Mouse (Mus musculus) kidney, embryonic 15.5 days (tissue): Measurements from ENCODE around the gene 1700066M21Rik. TPM values are rescaled to one million over a fixed set of nuclear protein-coding genes. Genes with fewer than 3 reads are reported as not detected.
A peak's percentile ranks its signal among the peaks of the same experiment; 100 is the strongest.

Experiments
- ATAC-seq: fragments of 200-750 bp; cut with Nextera tagmentation; replicated peaks from 2 replicates; pipeline ENCODE4 v1.8.0; 2017; ENCODE audit warnings: moderate TSS enrichment; ENCODE audit not compliant: low FRiP score
- H3K27ac ChIP-seq: fragments of 300-500 bp; sonication (generic); 2 replicates; pipeline ENCODE4 v1.5.1; 2015; ENCODE audit warnings: mild to moderate bottlenecking, inconsistent platforms
- H3K27me3 ChIP-seq: fragments of 300-500 bp; sonication (generic); 2 replicates; pipeline ENCODE4 v1.6.1; 2015; ENCODE audit warnings: inconsistent platforms
- H3K36me3 ChIP-seq: fragments of 300-500 bp; sonication (generic); 2 replicates; pipeline ENCODE4 v1.6.1; 2015; ENCODE audit warnings: inconsistent platforms
- H3K4me1 ChIP-seq: fragments of 300-500 bp; sonication (generic); 2 replicates; pipeline ENCODE4 v1.6.1; 2015; ENCODE audit warnings: inconsistent platforms
- H3K4me2 ChIP-seq: fragments of 300-500 bp; sonication (generic); 2 replicates; pipeline ENCODE4 v1.6.1; 2015; ENCODE audit warnings: moderate library complexity, mild to moderate bottlenecking, inconsistent platforms
- H3K4me3 ChIP-seq: fragments of 300-500 bp; sonication (generic); replicated peaks from 2 replicates; pipeline ENCODE4 v1.5.1; 2015; ENCODE audit warnings: mild to moderate bottlenecking, inconsistent platforms
- H3K9ac ChIP-seq: fragments of 300-500 bp; sonication (generic); 2 replicates; pipeline ENCODE4 v1.6.1; 2015; ENCODE audit warnings: mild to moderate bottlenecking, inconsistent platforms
- H3K9me3 ChIP-seq: fragments of 300-500 bp; sonication (generic); replicated peaks from 2 replicates; pipeline ENCODE4 v1.6.1; 2016; ENCODE audit warnings: inconsistent platforms
- WGBS: fragments of 180-500 bp; shearing (Covaris S2); methylation state at CpG from one replicate; pipeline ENCODE4 v1.1.7; 2015; ENCODE audit warnings: mixed read lengths; 5-methylcytosine and 5-hydroxymethylcytosine counted together
- polyA plus RNA-seq: library from polyadenylated mRNA; unstranded; fragments of >200 nt; fragmentation: Nextera tagmentation; extraction: Ambion mirVana; gene quantifications from 2 replicates; pipeline ENCODE4 v1.2.1, GENCODE M21; 2015

1700066M21Rik gene
- polyA plus RNA-seq, 1 experiment from 2014 or later = 12.9 TPM

DNA sequence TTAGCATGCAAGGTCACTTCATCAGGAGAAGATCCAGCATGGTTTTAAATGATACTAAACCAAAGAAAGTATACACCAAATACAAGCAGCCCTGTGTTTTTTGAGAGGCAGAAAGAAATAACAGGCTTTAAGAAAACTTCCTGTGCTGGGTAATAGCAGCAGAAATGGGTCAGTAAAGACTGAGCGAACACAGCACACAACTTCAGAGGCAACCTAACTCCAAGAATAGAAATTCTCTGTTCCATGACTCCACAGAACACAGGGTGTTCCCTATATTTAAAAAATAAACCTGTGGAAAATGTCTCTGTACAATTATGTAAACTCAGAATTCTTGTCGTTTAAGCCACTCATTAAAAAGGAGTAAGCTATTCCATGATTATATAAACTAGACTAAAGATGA is 23.5 kb downstream of the 1700066M21Rik start:
- Histone ChIP-seq H3K4me2 (no peak overlapping the region), H3K27ac (no peak overlapping the region), H3K27me3 (no peaks in the 10 kb centered on the region), H3K9me3 (no peaks in the 10 kb centered on the region), H3K4me3 (no peak overlapping the region), H3K9ac (no peak overlapping the region), H3K4me1 (peaks cover 13% of the 10 kb centered on the region), H3K36me3 (peaks cover 44% of the 10 kb centered on the region)
- 89% methylated on average over 2 of the region's 2 CpGs for WGBS
- no peak for ATAC-seq

DNA sequence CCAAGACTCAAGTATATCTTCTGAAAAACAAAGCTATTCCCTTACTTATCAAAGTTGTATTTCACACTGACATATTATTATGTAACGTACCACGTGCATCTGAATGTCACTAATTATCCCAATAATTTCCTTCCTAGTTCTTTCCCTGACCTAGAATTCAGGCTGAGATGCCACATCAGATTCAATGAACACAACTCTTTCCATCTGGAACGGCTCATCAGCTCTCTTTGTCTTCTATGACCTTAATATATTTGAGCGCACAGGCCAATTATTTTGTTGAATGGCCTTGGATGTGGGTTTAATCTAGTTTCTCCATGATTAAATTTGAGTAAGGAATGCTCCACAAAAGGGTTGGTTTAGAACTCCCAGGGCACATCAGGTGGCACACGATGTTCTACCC is 24.7 kb downstream of the 1700066M21Rik start:
- H3K4me1 ChIP-seq = peaks cover 13% of the 10 kb centered on the region
- no peak for ATAC-seq
- no peaks in the 10 kb centered on the region for H3K27me3 ChIP-seq

DNA sequence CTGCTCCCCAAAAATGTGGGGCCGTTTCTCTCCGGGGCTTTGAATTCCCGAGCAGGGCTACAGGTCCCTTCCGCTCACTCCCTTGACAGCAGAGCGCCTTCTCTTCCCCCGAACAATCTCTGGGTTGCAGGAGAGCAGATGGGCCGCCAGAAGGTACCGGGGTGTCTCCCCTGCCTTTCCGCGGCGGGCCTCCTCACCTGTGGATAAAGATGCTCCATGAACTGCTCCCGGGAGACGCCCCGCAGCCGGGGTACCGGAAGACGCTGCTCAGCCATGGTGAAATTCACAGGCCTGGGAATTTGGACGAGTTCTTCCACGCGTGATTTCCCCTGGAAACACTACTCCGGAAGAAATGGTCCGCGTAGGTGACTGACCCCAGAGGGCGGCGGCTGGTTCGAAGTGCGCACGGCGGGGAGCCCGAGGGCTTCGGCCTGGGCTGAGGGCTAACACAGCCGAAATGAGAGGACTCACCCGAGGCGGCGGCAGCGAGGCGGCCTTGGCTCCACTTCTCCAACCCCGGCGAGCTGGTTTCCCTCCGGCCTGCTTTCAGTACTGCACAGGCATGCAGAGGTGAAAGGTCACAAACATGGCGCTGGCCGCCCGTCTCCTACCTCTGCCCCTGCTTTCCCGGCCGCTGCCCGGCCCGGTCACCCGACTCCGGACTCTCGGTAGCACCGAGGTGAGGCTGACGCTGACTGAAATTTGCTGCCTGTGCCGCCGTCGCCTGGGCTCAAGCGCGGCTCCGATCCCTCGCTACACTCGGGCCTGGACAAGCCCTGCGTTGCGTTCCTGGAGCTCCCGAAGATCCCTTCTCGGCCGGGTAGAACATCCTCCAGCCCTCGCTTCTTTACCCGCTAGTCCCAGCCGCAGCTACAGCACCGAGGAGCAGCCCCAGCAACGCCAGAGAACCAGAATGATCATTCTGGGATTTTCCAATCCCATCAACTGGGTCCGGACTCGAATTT is 29.0 kb downstream of the 1700066M21Rik start, which contains the start of the genes Maip1 and Tyw5:
Maip1 (plus strand) TSS at position 142 of the 965 bp plus-strand sequence.
Tyw5 (minus strand) TSS at position 915 of the 965 bp plus-strand sequence.
- ATAC-seq = peak; percentile 94
- H3K4me1 ChIP-seq = peaks cover 26% of the 10 kb centered on the region

More for the DNA sequence above, 24.7 kb downstream of the 1700066M21Rik start:
- Histone ChIP-seq H3K9me3 (no peaks in the 10 kb centered on the region), H3K9ac (no peak overlapping the region), H3K27ac (no peak overlapping the region), H3K4me3 (no peak overlapping the region), H3K36me3 (peaks cover 37% of the 10 kb centered on the region), H3K4me2 (no peak overlapping the region)
- 86% methylated on average over 5 of the region's 5 CpGs for WGBS

DNA sequence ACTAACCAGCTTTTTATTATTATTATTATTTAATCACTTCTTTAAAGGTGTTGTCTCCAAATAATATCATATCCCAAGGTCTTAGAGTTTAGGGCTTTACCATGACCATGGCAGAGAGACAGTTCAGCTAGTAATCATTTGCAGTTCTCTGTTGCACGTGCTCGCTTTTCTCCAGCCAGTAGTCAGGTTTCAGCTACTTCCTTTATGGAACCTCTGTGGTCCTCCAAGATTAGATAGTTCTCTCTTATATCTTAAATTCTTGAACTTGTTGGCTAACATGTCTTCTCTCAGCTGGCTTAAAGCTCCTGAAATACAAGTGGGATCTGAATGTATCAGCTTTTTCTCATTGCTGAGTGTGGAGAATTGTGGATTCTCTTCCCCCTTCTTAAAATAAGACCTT is 31.6 kb downstream of the 1700066M21Rik start:
- Histone ChIP-seq H3K4me2 (peak overlapping the region; percentile 74; the same call in 1 of the 2 replicates), H3K4me3 (no peak overlapping the region), H3K36me3 (peaks cover 28% of the 10 kb centered on the region), H3K4me1 (peaks cover 26% of the 10 kb centered on the region), H3K27ac (no peak overlapping the region), H3K9ac (no peak overlapping the region), H3K9me3 (no peaks in the 10 kb centered on the region), H3K27me3 (no peaks in the 10 kb centered on the region)
- 85% methylated on average over 2 of the region's 2 CpGs for WGBS
- no peak for ATAC-seq

More for the DNA sequence above, 29.0 kb downstream of the 1700066M21Rik start, which contains the start of the genes Maip1 and Tyw5:
- H3K36me3 ChIP-seq = peaks cover 3% of the 10 kb centered on the region; the same call in 1 of the 2 replicates
- H3K9ac ChIP-seq = peak within 1 kb of the TSS; percentile 86
- H3K27me3 ChIP-seq = no peaks in the 10 kb centered on the region
- no peaks in the 10 kb centered on the region for H3K9me3 ChIP-seq
- WGBS = 0% methylated on average over 72 of the region's 72 CpGs
- peak within 1 kb of the TSS; percentile 94 for H3K27ac ChIP-seq
- peak within 1 kb of the TSS; percentile 81 for H3K4me3 ChIP-seq
- peak within 1 kb of the TSS; percentile 74 for H3K4me2 ChIP-seq

GRCm38 (mm10) chr1:57413397-57413796 is 36.0 kb downstream of the 1700066M21Rik start:
- Histone ChIP-seq H3K4me2 (no peak overlapping the region), H3K4me3 (no peak overlapping the region), H3K27me3 (no peaks in the 10 kb centered on the region), H3K36me3 (peaks cover 55% of the 10 kb centered on the region), H3K27ac (no peak overlapping the region), H3K9me3 (no peaks in the 10 kb centered on the region), H3K9ac (no peak overlapping the region), H3K4me1 (peaks cover 8% of the 10 kb centered on the region)
- WGBS = 82% methylated on average over 2 of the region's 2 CpGs
- ATAC-seq = no peak

DNA sequence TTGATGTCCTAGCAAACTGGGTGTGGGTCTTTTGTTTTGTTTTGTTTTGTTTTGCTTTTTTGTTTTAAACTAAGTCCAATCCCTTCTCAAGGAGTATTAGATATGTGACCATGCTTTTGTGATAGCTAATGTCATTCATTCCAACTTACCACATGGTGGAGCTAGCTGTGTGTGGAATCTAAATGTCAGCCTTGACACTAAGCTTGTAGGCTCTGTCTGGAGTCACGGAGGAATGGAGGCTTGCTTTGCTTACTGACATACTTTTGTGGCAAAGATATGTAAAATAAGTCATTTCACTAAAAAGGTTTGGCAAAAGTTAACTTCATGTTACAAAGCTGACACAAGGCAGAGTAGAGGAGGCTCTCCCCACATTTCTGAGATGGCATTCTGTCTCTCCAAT is 46.3 kb downstream of the 1700066M21Rik start:
- 3% methylated on average over 1 of the region's 1 CpGs for WGBS
- no peak overlapping the region for H3K4me3 ChIP-seq
- no peaks in the 10 kb centered on the region for H3K4me1 ChIP-seq
- no peak for ATAC-seq
- no peaks in the 10 kb centered on the region for H3K9me3 ChIP-seq
- H3K27ac ChIP-seq = no peak overlapping the region
- 0 out of 2 replicates have a peak, but pooled peaks cover 4% of the 10 kb centered on the region for H3K27me3 ChIP-seq
- H3K4me2 ChIP-seq = no peak overlapping the region
- no peak overlapping the region for H3K9ac ChIP-seq
- no peaks in the 10 kb centered on the region for H3K36me3 ChIP-seq

- H3K4me1 ChIP-seq = peaks cover 15% of the 10 kb centered on the region
- 54% methylated on average over 16 of the region's 16 CpGs for WGBS
- H3K27me3 ChIP-seq = 0 out of 2 replicates have a peak, but pooled peaks cover 4% of the 10 kb centered on the region
- no peak overlapping the region for H3K4me3 ChIP-seq
- H3K36me3 ChIP-seq = no peaks in the 10 kb centered on the region
- no peak overlapping the region; the same call in 1 of the 2 replicates for H3K9ac ChIP-seq
- H3K27ac ChIP-seq = no peak overlapping the region
- peak overlapping the region; percentile 40 for H3K4me2 ChIP-seq
- no peaks in the 10 kb centered on the region for H3K9me3 ChIP-seq
- peak; percentile 63; the same call in 1 of the 2 replicates for ATAC-seq
Observed at GRCm38 (mm10) chr1:57428368-57429308, 51.2 kb downstream of the 1700066M21Rik start.

GRCm38 (mm10) chr1:57429786-57430483 is 52.5 kb downstream of the 1700066M21Rik start:
- 3% methylated on average over 12 of the region's 12 CpGs for WGBS
- peak overlapping the region; percentile 47 for H3K4me2 ChIP-seq
- peak; percentile 63; the same call in 1 of the 2 replicates for ATAC-seq
- no peak overlapping the region for H3K9ac ChIP-seq
- 0 out of 2 replicates have a peak, but pooled peaks cover 4% of the 10 kb centered on the region for H3K27me3 ChIP-seq
- peaks cover 15% of the 10 kb centered on the region for H3K4me1 ChIP-seq
- H3K9me3 ChIP-seq = no peaks in the 10 kb centered on the region
- peak overlapping the region; percentile 14; the same call in 1 of the 2 replicates for H3K4me3 ChIP-seq
- H3K27ac ChIP-seq = peak overlapping the region; percentile 27; the same call in 1 of the 2 replicates
- H3K36me3 ChIP-seq = no peaks in the 10 kb centered on the region

GRCm38 (mm10) chr1:57433141-57433540 is 55.7 kb downstream of the 1700066M21Rik start:
- Histone ChIP-seq H3K27me3 (0 out of 2 replicates have a peak, but pooled peaks cover under 1% of the 10 kb centered on the region), H3K27ac (no peak overlapping the region), H3K36me3 (no peaks in the 10 kb centered on the region), H3K4me2 (no peak overlapping the region), H3K4me3 (no peak overlapping the region), H3K9me3 (no peaks in the 10 kb centered on the region), H3K9ac (no peak overlapping the region), H3K4me1 (peaks cover 33% of the 10 kb centered on the region)
- WGBS = 90% methylated on average over 7 of the region's 7 CpGs
- ATAC-seq = no peak
